29 mouse cellular contexts compared by ENCODE assay signal in genomic region chr8:3248704-3249103, GRCm38 (mm10). TPM values are rescaled to one million over a fixed set of nuclear protein-coding genes. Genes with fewer than 3 reads are reported as not detected.
DNase-seq lines count a peak whose midpoint lies in the region; ATAC-seq lines count a peak whose summit lies in the region.
"Had no signal": no experiment of that assay in that cellular context is flagged by ENCODE, and none has a peak within 500 bp of the region (broad histone marks: within the 10 kb centered on the region; RNA-seq: fewer than 3 reads in every experiment).

No protein-coding gene starts in this region.

- H3K4me2 ChIP-seq in forebrain, embryonic 11.5 days (ENCODE audit: low read depth, low read length, severe bottlenecking), result no peak overlapping the region
- no peak overlapping the region for H3K4me2 ChIP-seq in forebrain, embryonic 16.5 days (ENCODE audit: low read length)
- H3K4me2 ChIP-seq: heart, embryonic 11.5 days; kidney, embryonic 15.5 days; limb, embryonic 12.5 days; liver, embryonic 13.5 days had no signal

- no peak overlapping the region for H3K4me3 ChIP-seq in forebrain, embryonic 11.5 days (ENCODE audit: low read depth, low read length)
- no peak overlapping the region for H3K4me3 ChIP-seq in forebrain, embryonic 16.5 days (replicated peaks; ENCODE audit: low read length)
- H3K4me3 ChIP-seq: embryonic facial prominence, embryonic 10.5 days; forebrain, embryonic 10.5 days; hindbrain, embryonic 10.5 days; kidney, embryonic 15.5 days; limb, embryonic 12.5 days; liver, embryonic 13.5 days; megakaryocyte, embryonic 14.5 days had no signal

- no peaks in the 10 kb centered on the region for H3K9me3 ChIP-seq in forebrain, embryonic 11.5 days (ENCODE audit: control insufficient read depth, low read length)
- no peaks in the 10 kb centered on the region for H3K9me3 ChIP-seq in forebrain, embryonic 16.5 days (ENCODE audit: control insufficient read depth, low read length)
- H3K9me3 ChIP-seq: embryonic facial prominence, embryonic 10.5 days; kidney, embryonic 15.5 days; limb, embryonic 12.5 days; liver, embryonic 13.5 days had no signal

- H3K4me1 ChIP-seq in forebrain, embryonic 11.5 days (replicated peaks; ENCODE audit: control insufficient read depth, insufficient read depth, low read length), result no peaks in the 10 kb centered on the region
- H3K4me1 ChIP-seq in forebrain, embryonic 16.5 days (replicated peaks; ENCODE audit: control insufficient read depth, insufficient read depth, low read length), result no peaks in the 10 kb centered on the region
- H3K4me1 ChIP-seq: embryonic facial prominence, embryonic 10.5 days; forebrain, embryonic 10.5 days; hindbrain, embryonic 10.5 days; limb, embryonic 12.5 days had no signal

- H3K27me3 ChIP-seq in forebrain, embryonic 11.5 days (ENCODE audit: control insufficient read depth, insufficient read depth, low read length), result no peaks in the 10 kb centered on the region
- H3K27me3 ChIP-seq in forebrain, embryonic 16.5 days (replicated peaks; ENCODE audit: control insufficient read depth, insufficient read depth, low read length), result no peaks in the 10 kb centered on the region
- H3K27me3 ChIP-seq: kidney, embryonic 15.5 days; limb, embryonic 12.5 days; liver, embryonic 13.5 days; megakaryocyte, embryonic 14.5 days had no signal

- no peak overlapping the region for H3K9ac ChIP-seq in forebrain, embryonic 11.5 days (ENCODE audit: low read length)
- H3K9ac ChIP-seq in forebrain, embryonic 16.5 days (replicated peaks; ENCODE audit: low read depth, low read length), result no peak overlapping the region
- H3K9ac ChIP-seq: kidney, embryonic 15.5 days; limb, embryonic 12.5 days; liver, embryonic 13.5 days had no signal

- WGBS in forebrain, embryonic 11.5 days, result 87% methylated on average over 5 of the region's 5 CpGs
- WGBS in forebrain, embryonic 16.5 days, result 84% methylated on average over 5 of the region's 5 CpGs

- no peak overlapping the region for H3K27ac ChIP-seq in forebrain, embryonic 11.5 days (ENCODE audit: low read depth, low read length)
- H3K27ac ChIP-seq in forebrain, embryonic 16.5 days (ENCODE audit: low read length), result no peak overlapping the region
- H3K27ac ChIP-seq: embryonic facial prominence, embryonic 10.5 days; forebrain, embryonic 10.5 days; hindbrain, embryonic 10.5 days; hindbrain, postnatal 0 days; kidney, embryonic 15.5 days; limb, embryonic 12.5 days; liver, embryonic 13.5 days had no signal

- DNase-seq in frontal cortex, postnatal 25 days (ENCODE audit: low spot score in 2 of 2), result no peak
- DNase-seq in spleen, postnatal 36 days (ENCODE audit: low spot score in 2 of 2), result peak; percentile 57 to 58
- DNase-seq in spleen, postnatal 14 days (ENCODE audit: low spot score in 2 of 2), result no peak
- peak; percentile 47 for DNase-seq in induced T-regulatory cell, adult 2 months (ENCODE audit: low read depth)
- DNase-seq in forebrain, embryonic 11.5 days (ENCODE audit: low spot score), result no peak
- DNase-seq: adrenal gland, postnatal 14 days; cerebellum, adult 11 months; cerebellum, postnatal 10 days; gastrocnemius, postnatal 10 days; kidney, adult 11 months; layer of hippocampus, postnatal 36 days; liver, embryonic 13.5 days; lung, adult 2 months; lung, postnatal 14 days; midbrain, embryonic 14.5 days; right cerebral cortex, adult 18-20 months; thymus, adult 2 months; thymus, postnatal 4 days had no signal

- peak; percentile 55; the same call in 1 of the 2 replicates for ATAC-seq in frontal cortex, adult (ENCODE audit: low TSS enrichment)
- no peak for ATAC-seq in forebrain, embryonic 11.5 days (replicated peaks; ENCODE audit: low FRiP score)
- no peak for ATAC-seq in forebrain, embryonic 16.5 days
- ATAC-seq in megakaryocyte progenitor cell, adult 5-6 weeks (replicated peaks; ENCODE audit: poor library complexity), result no peak
- ATAC-seq: hindbrain, postnatal 0 days had no signal

- no peaks in the 10 kb centered on the region for H3K36me3 ChIP-seq in forebrain, embryonic 11.5 days (ENCODE audit: control insufficient read depth, insufficient read depth, low read length)
- H3K36me3 ChIP-seq in forebrain, embryonic 16.5 days (ENCODE audit: control insufficient read depth, insufficient read depth), result peaks cover 4% of the 10 kb centered on the region

RNA-seq across cellular contexts. Expression of gene Insr, which starts 30.7 kb away (rescaled TPM):
- polyA plus RNA-seq in forebrain, embryonic 11.5 days (2014; fragmentation: Nextera tagmentation; extraction: Ambion mirVana), result 40.3 and 46.2 TPM in 2 replicates
- polyA plus RNA-seq in forebrain, embryonic 16.5 days (2015; fragmentation: Nextera tagmentation; extraction: Ambion mirVana), result 53.4 and 66.7 TPM in 2 replicates
- 15.9 and 21.0 TPM in 2 replicates for total RNA-seq in megakaryocyte progenitor cell, adult 5-6 weeks (2015)
- 9.7 and 10.3 TPM in 2 replicates for total RNA-seq in megakaryocyte progenitor cell, adult 5-6 weeks (2017)

Comparison
In these comparisons a context has a peak if more than half of its experiments do, and no peak if none do; other contexts are left out.
1. DNase-seq: peak in spleen, postnatal 36 days (2 of 2) and induced T-regulatory cell, adult 2 months (single experiment); none in frontal cortex, postnatal 25 days (0 of 2), spleen, postnatal 14 days (0 of 2) and forebrain, embryonic 11.5 days (single experiment).